Mouse (Mus musculus): ENCODE data around the gene Cop1.

DNA sequence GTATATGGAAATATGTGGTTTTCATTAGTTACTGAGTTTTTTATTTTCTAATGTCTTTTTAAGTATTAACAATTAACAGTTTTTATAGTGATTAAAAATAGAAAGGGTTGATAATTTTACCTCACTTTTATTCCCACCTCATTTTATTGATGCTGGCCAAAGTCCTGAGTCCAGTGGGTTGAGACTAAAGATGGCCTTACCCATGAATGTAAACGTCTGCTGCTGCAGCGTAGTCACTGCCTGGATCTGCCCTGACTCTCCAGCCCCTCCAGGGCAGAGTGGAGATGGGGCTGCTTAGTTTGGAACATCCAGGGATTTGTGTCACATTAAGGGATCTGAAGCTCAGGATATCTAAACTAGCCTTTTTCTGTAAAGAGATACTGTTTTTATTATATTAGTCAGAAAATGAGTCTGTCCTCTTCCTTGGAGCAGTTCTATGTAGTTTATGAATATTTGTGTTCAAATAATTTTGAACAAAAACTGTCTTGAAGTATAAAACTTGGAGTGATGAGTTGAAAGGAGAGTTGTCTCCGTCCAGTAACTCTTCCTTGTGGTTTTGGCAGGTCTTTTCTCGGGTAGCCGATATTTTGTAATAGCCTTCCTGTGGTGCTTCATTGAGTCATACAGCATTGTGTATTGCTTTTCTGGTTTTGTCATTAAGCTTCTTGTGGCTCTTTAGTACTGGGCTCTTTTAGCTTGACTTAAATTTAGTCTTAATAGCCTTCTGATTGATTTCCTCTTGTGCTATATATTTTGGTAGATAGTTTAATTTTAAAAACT, 23.0 kb downstream of the Cop1 start:
- TF ChIP-seq GATA1 (IDR thresholded peaks at IDR 0.05; ENCODE audit: borderline replicate concordance, low read length) (no peak), FLI1 (IDR thresholded peaks at IDR 0.05; ENCODE audit: low read length) (no peak)
